Mouse (Mus musculus): ENCODE data around the gene Il10rb. TPM values are rescaled to one million over a fixed set of nuclear protein-coding genes. Genes with fewer than 3 reads are reported as not detected.

Gene Il10rb
- polyA plus RNA-seq (2017; shearing (Covaris generic)): 93.1 TPM

GRCm38 (mm10) chr16:91405640-91406584 lies at the start of gene Il10rb:
TSS of gene Il10rb (plus strand) at chr16:91406164.

DNA sequence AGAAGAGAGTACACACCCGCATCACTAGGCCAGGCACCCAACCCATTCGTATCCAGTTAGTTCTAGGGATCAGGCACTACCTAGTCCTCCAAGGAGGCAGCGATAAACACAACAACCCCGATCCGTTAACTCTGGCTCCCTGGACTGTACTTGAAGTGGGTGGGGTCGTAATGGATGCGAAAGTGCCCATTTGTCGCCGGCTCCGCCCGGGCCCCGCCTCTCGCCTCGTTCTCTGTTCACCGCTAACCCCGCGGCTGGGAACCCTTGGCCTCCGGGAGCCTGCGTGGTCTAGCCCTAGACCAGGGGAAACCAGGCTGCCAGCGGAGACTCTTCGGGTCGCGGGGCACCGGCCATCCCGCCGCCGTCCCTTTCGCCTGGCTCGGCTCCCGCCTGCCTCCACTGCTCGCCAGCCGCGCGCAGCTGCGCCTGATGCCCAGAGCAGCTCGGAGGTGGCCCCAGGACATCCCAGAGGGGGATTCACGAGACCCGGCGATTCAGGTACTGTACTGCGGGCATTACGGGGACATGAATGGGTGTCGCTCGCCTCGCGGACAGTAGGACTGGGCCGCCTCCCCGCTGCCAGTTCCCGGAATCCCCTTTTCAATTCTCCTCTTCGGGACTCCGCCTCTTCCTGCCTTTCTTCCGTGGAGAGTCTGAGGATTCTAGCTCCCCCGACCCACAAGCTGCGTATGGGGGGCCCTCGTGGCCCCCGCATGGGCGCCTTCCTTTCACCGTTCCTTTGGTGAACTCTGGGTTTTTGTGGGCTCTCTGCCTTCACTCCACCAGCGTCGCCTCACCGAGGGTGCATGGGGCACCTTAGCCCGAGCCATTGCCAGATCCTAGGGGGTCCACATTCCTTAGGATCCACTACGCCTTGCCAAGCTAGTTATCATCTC lies 33.1 kb upstream of the Il10rb start, which contains the start of gene Ifnar2:
Gene Ifnar2, plus strand, starts transcription at position 207 of the 896 bp plus-strand sequence.

GRCm38 (mm10) chr16:91391421-91391820 lies 14.5 kb upstream of the Il10rb start, which contains the start of gene Gm21970:
TSS of gene Gm21970 (plus strand) at chr16:91391721.

Other genes starting within 250 kb of the Il10rb start
- gene Olig2, start 180.7 kb upstream of the Il10rb start, polyA plus RNA-seq (2017; shearing (Covaris generic)): not detected
- not detected for gene Olig1, start 136.4 kb upstream of the Il10rb start, polyA plus RNA-seq (2017; shearing (Covaris generic))
- gene Ifnar2, start 33.4 kb upstream of the Il10rb start, polyA plus RNA-seq (2017; shearing (Covaris generic)): 175 TPM
- gene Gm21970, start 14.4 kb upstream of the Il10rb start, polyA plus RNA-seq (2017; shearing (Covaris generic)): not detected
- gene Ifnar1, start 79.1 kb downstream of the Il10rb start, polyA plus RNA-seq (2017; shearing (Covaris generic)): 222 TPM
- gene Ifngr2, start 140.9 kb downstream of the Il10rb start, polyA plus RNA-seq (2017; shearing (Covaris generic)): 10.1 TPM
- 34.0 TPM for gene Tmem50b, start 191.6 kb downstream of the Il10rb start, polyA plus RNA-seq (2017; shearing (Covaris generic))
- 0.84 TPM for gene Dnajc28, start 212.9 kb downstream of the Il10rb start, polyA plus RNA-seq (2017; shearing (Covaris generic))
- gene Gart, start 240.8 kb downstream of the Il10rb start, polyA plus RNA-seq (2017; shearing (Covaris generic)): 61.3 TPM
- 114 TPM for gene Son, start 241.3 kb downstream of the Il10rb start, polyA plus RNA-seq (2017; shearing (Covaris generic))

Measured in effector memory CD4-positive, alpha-beta T cell, adult 7 months (primary cell).